Mouse (Mus musculus) left cerebral cortex, adult 2 months (tissue): ENCODE data around the gene Tjp2. TPM values are rescaled to one million over a fixed set of nuclear protein-coding genes. Genes with fewer than 3 reads are reported as not detected.

Experiments used
- DNase-seq, 2 experiments: peaks; one replicate each; pipeline ENCODE4 v3.0.0; 2021 to 2022; ENCODE audit warnings: low spot score in 2 of 2, mixed read lengths in 1 of 2; ENCODE audit errors: extremely low spot score in 1 of 2
- H3K27ac ChIP-seq: fragments of 200-600 bp; 2 replicates; pipeline ENCODE4 v1.8.1; 2022
- H3K4me3 ChIP-seq: fragments of 200-600 bp; 2 replicates; pipeline ENCODE4 v1.8.1; 2022
- CTCF ChIP-seq: fragments of 200-600 bp; IDR thresholded peaks from 2 replicates; pipeline ENCODE4 v1.8.1; 2022; ENCODE audit warnings: antibody characterized with exemption, mild to moderate bottlenecking, moderate library complexity
- intact Hi-C: fragments of 180-260 bp; cut with DNase I; formaldehyde crosslinking; loops from one replicate; pipeline ENCODE4 v1.15.1; 2025
- long read RNA-seq, 2 experiments: library from polyadenylated mRNA; stranded (forward); transcript quantifications; one replicate each; pipeline ENCODE4 v2.0.0; 2021; ENCODE audit warnings: borderline mapping rate in 2 of 2
- total RNA-seq, 2 experiments: library from RNA; stranded (reverse); gene quantifications; 2 replicates each; pipeline ENCODE4 v1.2.3; 2021

Gene Tjp2
- total RNA-seq, result 10 to 100 TPM; 16.5 to 19.1 TPM
- long read RNA-seq, experiment 1, full-length matches to known transcripts, result 4 of 17 reads
- long read RNA-seq, experiment 1, partial matches to known transcripts, result 3 of 17 reads
- long read RNA-seq, experiment 1, other reads (novel, unspliced or antisense), result 10 of 17 reads
- long read RNA-seq, experiment 2, full-length matches to known transcripts, result 3 of 24 reads
- long read RNA-seq, experiment 2, partial matches to known transcripts, result 1 of 24 reads
- long read RNA-seq, experiment 2, other reads (novel, unspliced or antisense), result 20 of 24 reads

- peak within 1 kb of the TSS; percentile 87 for H3K27ac ChIP-seq
Measured at GRCm38 (mm10) chr19:24224500-24225304, at the start of gene Tjp2. Tjp2 (minus strand) TSS chr19:24225030.

GRCm38 (mm10) chr19:24274281-24274680 lies 49.5 kb upstream of the Tjp2 start:
- no peak overlapping the region for H3K4me3 ChIP-seq
- DNase-seq, result no peak

More at GRCm38 (mm10) chr19:24224500-24225304, at the start of gene Tjp2:
- peak; percentile 84 for TF ChIP-seq CTCF
- peak within 1 kb of the TSS; percentile 63 for H3K4me3 ChIP-seq
- intact Hi-C loops, result loop anchor here (2.0 kb wide), 3 partner anchors 40 to 72 kb away; no protein-coding TSS in a partner anchor
- peak; percentile 18 to 43 for DNase-seq

GRCm38 (mm10) chr19:24271746-24272426 lies 47.1 kb upstream of the Tjp2 start:
- peak; percentile 86 for TF ChIP-seq CTCF
- Histone ChIP-seq H3K27ac (no peak overlapping the region; the same call in 1 of the 2 replicates), H3K4me3 (peak overlapping the region; percentile 31; the same call in 1 of the 2 replicates)
- intact Hi-C loops, result loop anchor here (10.0 kb wide), 1 partner anchor 407 kb away; no protein-coding TSS in a partner anchor
- DNase-seq, result peak; percentile 79 to 85

More at GRCm38 (mm10) chr19:24274281-24274680, 49.5 kb upstream of the Tjp2 start:
- no peak for TF ChIP-seq CTCF
- H3K27ac ChIP-seq, result no peak overlapping the region
- intact Hi-C loops, result loop anchor here (10.0 kb wide), 1 partner anchor 409 kb away; no protein-coding TSS in a partner anchor

- intact Hi-C loops, result loop anchor here (10.0 kb wide), 1 partner anchor 407 kb away; no protein-coding TSS in a partner anchor
- peak in 1 of 2 experiments; percentile 26 for DNase-seq
- Histone ChIP-seq H3K4me3 (peak overlapping the region; percentile 31; the same call in 1 of the 2 replicates), H3K27ac (no peak overlapping the region; the same call in 1 of the 2 replicates)
- no peak for TF ChIP-seq CTCF
Measured at GRCm38 (mm10) chr19:24271326-24271725, 46.5 kb upstream of the Tjp2 start.

GRCm38 (mm10) chr19:24268531-24268930 lies 43.7 kb upstream of the Tjp2 start:
- Histone ChIP-seq H3K27ac (peak overlapping the region; percentile 15; the same call in 1 of the 2 replicates), H3K4me3 (no peak overlapping the region)
- TF ChIP-seq CTCF, result no peak
- DNase-seq, result no peak
- intact Hi-C loops, result loop anchor here (5.0 to 10.0 kb wide), 2 partner anchors 286 to 694 kb away; no protein-coding TSS in a partner anchor

GRCm38 (mm10) chr19:24266046-24266830 lies 41.4 kb upstream of the Tjp2 start:
- Histone ChIP-seq H3K27ac (no peak overlapping the region), H3K4me3 (no peak overlapping the region)
- intact Hi-C loops, result loop anchor here (5.0 to 10.0 kb wide), 2 partner anchors 284 to 691 kb away; no protein-coding TSS in a partner anchor
- no peak; the same call in 1 of the 2 replicates for TF ChIP-seq CTCF
- DNase-seq, result no peak

GRCm38 (mm10) chr19:24264991-24265390 lies 40.2 kb upstream of the Tjp2 start:
- intact Hi-C loops, result loop anchor here (2.0 to 10.0 kb wide), 4 partner anchors 40 to 690 kb away; partner anchors contain the start of gene Tjp2
- TF ChIP-seq CTCF, result peak; percentile 88
- no peak overlapping the region for H3K4me3 ChIP-seq
- peak; percentile 81 to 85 for DNase-seq
- no peak overlapping the region for H3K27ac ChIP-seq

- no peak for TF ChIP-seq CTCF
- Histone ChIP-seq H3K27ac (no peak overlapping the region), H3K4me3 (no peak overlapping the region)
- intact Hi-C loops, result loop anchor here (10.0 kb wide), 1 partner anchor 688 kb away; no protein-coding TSS in a partner anchor
- no peak for DNase-seq
Measured at GRCm38 (mm10) chr19:24262736-24263135, 37.9 kb upstream of the Tjp2 start.

GRCm38 (mm10) chr19:24259390-24260351 lies 34.8 kb upstream of the Tjp2 start:
- H3K27ac ChIP-seq, result peak overlapping the region; percentile 50; the same call in 1 of the 2 replicates
- intact Hi-C loops, result loop anchor here (10.0 kb wide), 1 partner anchor 685 kb away; no protein-coding TSS in a partner anchor
- DNase-seq, result no peak
- TF ChIP-seq CTCF, result no peak
- no peak overlapping the region for H3K4me3 ChIP-seq
